Mouse (Mus musculus): ENCODE data around the gene Gabarap. TPM values are rescaled to one million over a fixed set of nuclear protein-coding genes. Genes with fewer than 3 reads are reported as not detected.

Gene Gabarap
- polyA plus RNA-seq, 1 experiment from 2014 or later = 489 TPM

DNA sequence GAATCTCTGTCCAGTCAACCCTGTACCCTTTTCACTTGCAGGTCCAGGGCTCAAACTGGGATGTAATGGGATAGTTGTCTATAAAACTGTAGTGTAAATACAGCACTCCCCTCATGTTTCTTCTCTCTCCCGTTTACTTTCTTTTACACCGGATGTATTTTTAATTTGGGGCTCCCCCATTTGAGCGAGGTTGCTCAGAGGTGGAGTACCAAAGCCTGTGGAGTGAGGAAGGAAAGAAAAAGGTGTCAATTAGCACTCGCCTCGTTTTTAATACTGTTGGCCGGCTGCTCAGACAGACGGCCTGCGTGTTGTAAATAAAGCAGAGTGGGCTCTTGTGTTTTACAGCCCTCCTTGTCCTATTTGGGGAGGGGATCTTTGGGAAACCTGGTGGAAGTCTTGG, 8.7 kb downstream of the Gabarap start:
- no peak for ATAC-seq (replicated peaks; ENCODE audit: insufficient number of reproducible peaks, low FRiP score, low TSS enrichment)
- Histone ChIP-seq H3K4me2 (peak overlapping the region; percentile 80; the same call in 1 of the 2 replicates), H3K9ac (ENCODE audit: low read depth, low read length) (no peak overlapping the region), H3K9me3 (replicated peaks; ENCODE audit: control insufficient read depth, low read length) (no peaks in the 10 kb centered on the region), H3K27ac (ENCODE audit: low read depth, low read length) (peak overlapping the region; percentile 91), H3K4me1 (ENCODE audit: control insufficient read depth, insufficient read depth, low read length) (peaks cover 26% of the 10 kb centered on the region), H3K27me3 (ENCODE audit: control insufficient read depth, insufficient read depth, low read length) (no peaks in the 10 kb centered on the region), H3K36me3 (ENCODE audit: control insufficient read depth, insufficient read depth, low read length) (peaks cover 16% of the 10 kb centered on the region), H3K4me3 (ENCODE audit: low read depth, low read length) (peak overlapping the region; percentile 77; the same call in 1 of the 2 replicates)
- 87% methylated on average over 8 of the region's 8 CpGs for WGBS (ENCODE audit: insufficient replicate concordance)

DNA sequence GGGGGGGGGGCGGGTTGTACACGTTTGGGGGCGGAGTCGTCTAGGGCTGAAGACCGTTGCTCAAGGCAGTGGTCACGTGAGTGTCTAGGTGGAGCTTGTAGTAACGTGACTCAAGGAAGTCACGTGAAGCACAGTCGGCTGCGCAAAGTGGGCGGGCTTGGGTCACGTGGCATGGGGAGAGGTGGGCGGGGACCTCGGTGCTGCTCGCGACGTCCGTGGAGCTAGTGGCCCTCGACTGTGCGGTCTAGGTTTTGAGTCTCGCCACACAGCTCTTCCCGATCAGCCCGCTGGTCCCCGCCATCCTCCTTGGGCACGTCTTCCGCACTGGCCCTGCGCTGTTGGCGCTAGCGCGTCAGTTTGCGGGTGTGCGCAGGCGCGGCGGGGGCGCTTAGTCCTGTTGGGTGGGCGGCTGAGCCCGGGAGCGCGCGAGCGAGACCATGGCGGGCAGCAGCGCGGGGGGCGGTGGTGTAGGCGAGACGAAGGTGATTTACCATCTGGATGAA, 9.5 kb downstream of the Gabarap start, which contains the start of gene Dvl2:
Gene Dvl2, plus strand, starts transcription at position 200 of the 503 bp plus-strand sequence.
- Histone ChIP-seq H3K27ac (ENCODE audit: low read depth, low read length) (peak within 1 kb of the TSS; percentile 91), H3K4me1 (ENCODE audit: control insufficient read depth, insufficient read depth, low read length) (peaks cover 26% of the 10 kb centered on the region), H3K9me3 (replicated peaks; ENCODE audit: control insufficient read depth, low read length) (no peaks in the 10 kb centered on the region), H3K9ac (ENCODE audit: low read depth, low read length) (peak within 1 kb of the TSS; percentile 84), H3K4me3 (ENCODE audit: low read depth, low read length) (peak within 1 kb of the TSS; percentile 77), H3K27me3 (ENCODE audit: control insufficient read depth, insufficient read depth, low read length) (no peaks in the 10 kb centered on the region), H3K36me3 (ENCODE audit: control insufficient read depth, insufficient read depth, low read length) (peaks cover 16% of the 10 kb centered on the region), H3K4me2 (peak within 1 kb of the TSS; percentile 80)
- peak; percentile 70 for ATAC-seq (replicated peaks; ENCODE audit: insufficient number of reproducible peaks, low FRiP score, low TSS enrichment)
- WGBS (ENCODE audit: insufficient replicate concordance) = under 1% methylated on average over 48 of the region's 48 CpGs

DNA sequence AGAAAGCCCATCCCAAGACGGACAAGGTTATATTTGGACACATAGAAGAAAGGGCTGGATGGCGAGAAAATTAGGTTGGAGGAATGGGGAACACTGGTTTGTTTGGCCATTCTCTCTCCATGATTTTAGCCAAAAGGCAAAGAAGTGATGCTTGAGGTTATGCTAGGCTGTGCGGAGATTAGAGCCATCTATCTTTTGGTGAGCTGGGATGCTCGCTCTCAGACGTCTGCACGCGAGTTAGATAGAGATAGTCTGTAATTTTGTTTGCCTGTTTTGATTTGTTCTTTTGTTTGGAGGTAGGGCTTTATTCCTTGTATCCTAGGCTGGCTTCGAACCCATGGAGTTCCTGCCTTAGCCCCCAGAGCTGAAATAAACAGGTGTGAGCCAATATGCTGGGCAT, 10.2 kb downstream of the Gabarap start:
- peak overlapping the region; percentile 77 for H3K4me3 ChIP-seq (ENCODE audit: low read depth, low read length)
- H3K9me3 ChIP-seq (replicated peaks; ENCODE audit: control insufficient read depth, low read length) = no peaks in the 10 kb centered on the region
- peak overlapping the region; percentile 80 for H3K4me2 ChIP-seq
- peak overlapping the region; percentile 84 for H3K9ac ChIP-seq (ENCODE audit: low read depth, low read length)
- 10% methylated on average over 8 of the region's 8 CpGs for WGBS (ENCODE audit: insufficient replicate concordance)
- no peak for ATAC-seq (replicated peaks; ENCODE audit: insufficient number of reproducible peaks, low FRiP score, low TSS enrichment)
- H3K27ac ChIP-seq (ENCODE audit: low read depth, low read length) = peak overlapping the region; percentile 91; the same call in 1 of the 2 replicates
- H3K36me3 ChIP-seq (ENCODE audit: control insufficient read depth, insufficient read depth, low read length) = peaks cover 18% of the 10 kb centered on the region
- H3K4me1 ChIP-seq (ENCODE audit: control insufficient read depth, insufficient read depth, low read length) = peaks cover 26% of the 10 kb centered on the region
- H3K27me3 ChIP-seq (ENCODE audit: control insufficient read depth, insufficient read depth, low read length) = no peaks in the 10 kb centered on the region

DNA sequence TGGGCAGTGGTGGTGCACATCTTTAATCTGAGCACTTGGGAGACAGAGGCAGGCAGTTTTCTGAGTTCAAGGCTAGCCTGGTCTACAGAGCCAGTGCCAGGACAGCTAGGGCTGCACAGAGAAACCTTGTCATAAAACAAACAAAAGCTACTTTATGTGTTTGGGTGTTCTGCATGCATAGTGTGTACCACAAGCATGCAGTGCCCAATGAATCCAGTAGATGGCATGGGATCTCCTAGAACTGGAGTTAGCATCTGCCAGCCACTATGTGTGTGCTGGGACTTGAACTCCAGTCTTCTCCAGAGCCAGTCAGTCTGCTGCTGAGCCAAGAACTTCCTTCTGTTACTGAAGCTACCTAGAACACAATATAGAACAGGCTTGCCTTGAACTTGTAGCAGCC, 10.9 kb downstream of the Gabarap start:
- peak overlapping the region; percentile 77 for H3K4me3 ChIP-seq (ENCODE audit: low read depth, low read length)

DNA sequence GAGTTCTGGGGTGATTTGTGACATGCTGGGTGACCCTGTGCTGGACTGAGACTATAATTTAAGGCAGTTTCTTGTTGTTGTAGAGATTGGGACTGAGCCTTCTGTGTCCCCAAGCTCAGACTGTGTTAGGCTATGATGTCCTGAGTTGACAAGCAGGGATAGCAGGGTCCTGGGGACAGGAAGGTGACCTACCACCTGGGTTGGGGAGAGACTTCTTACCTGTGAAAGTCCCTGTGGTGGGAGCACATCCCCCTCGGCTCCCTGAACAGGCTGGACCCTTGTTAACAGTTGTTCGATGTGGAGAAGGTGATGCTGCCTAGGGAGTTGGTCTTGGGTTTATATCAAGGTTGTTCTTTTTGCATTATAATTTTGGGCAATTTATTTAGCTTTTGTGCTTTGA, 11.5 kb downstream of the Gabarap start:
- no peak overlapping the region for H3K27ac ChIP-seq (ENCODE audit: low read depth, low read length)
- peak overlapping the region; percentile 80 for H3K4me2 ChIP-seq
- H3K27me3 ChIP-seq (ENCODE audit: control insufficient read depth, insufficient read depth, low read length) = no peaks in the 10 kb centered on the region
- peak overlapping the region; percentile 30; the same call in 1 of the 2 replicates for H3K9ac ChIP-seq (ENCODE audit: low read depth, low read length)
- peaks cover 27% of the 10 kb centered on the region for H3K36me3 ChIP-seq (ENCODE audit: control insufficient read depth, insufficient read depth, low read length)
- peak overlapping the region; percentile 1; the same call in 1 of the 2 replicates for H3K4me3 ChIP-seq (ENCODE audit: low read depth, low read length)
- H3K4me1 ChIP-seq (ENCODE audit: control insufficient read depth, insufficient read depth, low read length) = peaks cover 24% of the 10 kb centered on the region
- H3K9me3 ChIP-seq (replicated peaks; ENCODE audit: control insufficient read depth, low read length) = no peaks in the 10 kb centered on the region
- 88% methylated on average over 2 of the region's 2 CpGs for WGBS (ENCODE audit: insufficient replicate concordance)
- no peak for ATAC-seq (replicated peaks; ENCODE audit: insufficient number of reproducible peaks, low FRiP score, low TSS enrichment)

More for the DNA sequence above, 10.9 kb downstream of the Gabarap start:
- H3K27ac ChIP-seq (ENCODE audit: low read depth, low read length) = no peak overlapping the region
- H3K36me3 ChIP-seq (ENCODE audit: control insufficient read depth, insufficient read depth, low read length) = peaks cover 23% of the 10 kb centered on the region
- peak overlapping the region; percentile 80 for H3K4me2 ChIP-seq
- no peaks in the 10 kb centered on the region for H3K9me3 ChIP-seq (replicated peaks; ENCODE audit: control insufficient read depth, low read length)
- H3K27me3 ChIP-seq (ENCODE audit: control insufficient read depth, insufficient read depth, low read length) = no peaks in the 10 kb centered on the region
- no peak overlapping the region for H3K9ac ChIP-seq (ENCODE audit: low read depth, low read length)
- peaks cover 26% of the 10 kb centered on the region for H3K4me1 ChIP-seq (ENCODE audit: control insufficient read depth, insufficient read depth, low read length)
- ATAC-seq (replicated peaks; ENCODE audit: insufficient number of reproducible peaks, low FRiP score, low TSS enrichment) = no peak

DNA sequence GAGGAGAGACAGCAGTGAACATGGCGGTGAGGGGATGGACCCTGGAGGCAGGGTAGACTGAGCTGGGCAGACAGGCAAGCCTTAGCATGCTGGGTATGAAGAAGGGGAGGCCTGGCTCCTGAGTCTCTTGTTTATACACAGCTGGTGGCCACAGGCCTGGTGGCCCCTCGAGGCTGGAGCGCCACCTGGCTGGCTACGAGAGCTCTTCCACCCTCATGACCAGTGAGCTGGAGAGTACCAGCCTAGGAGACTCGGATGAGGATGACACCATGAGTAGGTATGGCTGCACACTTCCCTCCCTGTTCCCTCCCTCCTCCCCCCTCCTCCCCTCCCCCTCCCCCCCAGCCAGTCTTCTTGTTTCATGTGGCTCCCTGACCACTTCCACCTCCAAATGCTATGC, 14.6 kb downstream of the Gabarap start:
- 68% methylated on average over 5 of the region's 5 CpGs for WGBS (ENCODE audit: insufficient replicate concordance)

DNA sequence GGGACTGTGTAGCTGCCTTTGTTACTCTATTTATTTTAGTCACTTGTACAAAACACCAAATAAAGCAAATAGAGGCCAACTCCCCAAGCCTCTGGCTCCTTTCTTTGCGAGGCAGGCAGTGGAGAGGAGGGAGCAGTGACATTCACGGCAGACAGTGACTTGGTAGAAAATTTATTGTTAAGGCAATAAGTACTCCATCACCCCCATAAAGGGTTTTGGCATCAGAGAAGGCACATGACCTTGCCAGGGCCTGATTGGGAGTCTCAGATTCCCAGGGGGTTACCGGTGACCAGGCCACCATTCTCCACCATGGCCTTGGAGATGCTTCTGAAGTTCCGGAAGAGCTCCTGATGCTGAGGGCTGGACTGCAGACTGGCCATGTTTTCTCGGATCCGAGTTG, 19.1 kb downstream of the Gabarap start:
- Histone ChIP-seq H3K4me3 (ENCODE audit: low read depth, low read length) (no peak overlapping the region), H3K36me3 (ENCODE audit: control insufficient read depth, insufficient read depth, low read length) (peaks cover 60% of the 10 kb centered on the region), H3K27ac (ENCODE audit: low read depth, low read length) (no peak overlapping the region), H3K27me3 (ENCODE audit: control insufficient read depth, insufficient read depth, low read length) (no peaks in the 10 kb centered on the region), H3K4me1 (ENCODE audit: control insufficient read depth, insufficient read depth, low read length) (peaks cover 11% of the 10 kb centered on the region), H3K9ac (ENCODE audit: low read depth, low read length) (no peak overlapping the region), H3K9me3 (replicated peaks; ENCODE audit: control insufficient read depth, low read length) (no peaks in the 10 kb centered on the region), H3K4me2 (no peak overlapping the region)
- WGBS (ENCODE audit: insufficient replicate concordance) = 88% methylated on average over 6 of the region's 6 CpGs
- no peak for ATAC-seq (replicated peaks; ENCODE audit: insufficient number of reproducible peaks, low FRiP score, low TSS enrichment)

More for the DNA sequence above, 14.6 kb downstream of the Gabarap start:
- H3K9ac ChIP-seq (ENCODE audit: low read depth, low read length) = no peak overlapping the region
- no peak overlapping the region for H3K27ac ChIP-seq (ENCODE audit: low read depth, low read length)
- H3K4me3 ChIP-seq (ENCODE audit: low read depth, low read length) = no peak overlapping the region
- H3K27me3 ChIP-seq (ENCODE audit: control insufficient read depth, insufficient read depth, low read length) = no peaks in the 10 kb centered on the region
- H3K9me3 ChIP-seq (replicated peaks; ENCODE audit: control insufficient read depth, low read length) = no peaks in the 10 kb centered on the region
- H3K4me1 ChIP-seq (ENCODE audit: control insufficient read depth, insufficient read depth, low read length) = peaks cover 18% of the 10 kb centered on the region
- ATAC-seq (replicated peaks; ENCODE audit: insufficient number of reproducible peaks, low FRiP score, low TSS enrichment) = no peak
- H3K36me3 ChIP-seq (ENCODE audit: control insufficient read depth, insufficient read depth, low read length) = peaks cover 35% of the 10 kb centered on the region
- no peak overlapping the region for H3K4me2 ChIP-seq

DNA sequence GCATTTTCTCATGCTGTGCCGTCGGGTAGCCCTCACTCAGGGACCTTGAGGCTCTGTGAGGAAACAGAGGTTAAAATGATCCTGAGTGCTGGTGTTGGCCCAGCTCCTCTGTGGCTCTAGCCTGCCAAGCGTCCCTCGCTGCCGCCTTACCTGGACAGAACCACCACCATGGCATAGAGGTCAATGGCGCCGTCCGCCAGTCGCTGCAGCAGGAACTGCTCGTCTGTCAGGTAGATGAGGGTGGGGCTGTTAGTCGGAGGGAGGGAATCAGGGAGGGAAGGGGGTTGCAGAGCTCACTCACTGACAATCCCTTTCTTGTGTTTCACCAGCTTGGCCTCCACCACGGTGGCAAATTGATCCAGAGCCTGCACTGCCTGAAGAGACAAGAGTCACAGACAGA, 19.6 kb downstream of the Gabarap start:
- no peak for ATAC-seq (replicated peaks; ENCODE audit: insufficient number of reproducible peaks, low FRiP score, low TSS enrichment)
- no peaks in the 10 kb centered on the region for H3K9me3 ChIP-seq (replicated peaks; ENCODE audit: control insufficient read depth, low read length)
- no peak overlapping the region for H3K4me2 ChIP-seq
- peaks cover 60% of the 10 kb centered on the region for H3K36me3 ChIP-seq (ENCODE audit: control insufficient read depth, insufficient read depth, low read length)
- peaks cover 11% of the 10 kb centered on the region for H3K4me1 ChIP-seq (ENCODE audit: control insufficient read depth, insufficient read depth, low read length)
- H3K9ac ChIP-seq (ENCODE audit: low read depth, low read length) = no peak overlapping the region
- no peak overlapping the region for H3K27ac ChIP-seq (ENCODE audit: low read depth, low read length)
- 83% methylated on average over 12 of the region's 12 CpGs for WGBS (ENCODE audit: insufficient replicate concordance)
- H3K4me3 ChIP-seq (ENCODE audit: low read depth, low read length) = no peak overlapping the region
- H3K27me3 ChIP-seq (ENCODE audit: control insufficient read depth, insufficient read depth, low read length) = no peaks in the 10 kb centered on the region

DNA sequence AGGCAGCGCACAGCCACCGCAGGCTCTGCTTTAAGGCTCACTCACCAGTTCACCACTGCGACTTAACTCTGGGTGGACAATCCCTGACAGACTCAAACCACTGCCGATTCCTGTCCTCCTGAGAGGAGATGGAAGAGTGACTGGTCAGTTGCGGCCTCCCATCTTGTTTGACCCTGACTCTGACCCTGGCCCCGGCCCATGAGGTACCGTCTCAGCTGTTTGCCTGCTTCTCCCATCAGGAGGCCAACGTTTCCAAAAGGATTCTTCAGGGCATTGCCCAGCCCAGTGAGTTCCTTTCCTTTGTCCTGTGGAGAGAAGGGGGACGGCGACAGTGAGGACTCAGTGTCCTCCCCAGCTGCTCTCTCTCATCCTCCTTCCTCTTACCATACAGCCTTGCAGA, 20.0 kb downstream of the Gabarap start:
- 85% methylated on average over 10 of the region's 10 CpGs for WGBS (ENCODE audit: insufficient replicate concordance)
- H3K4me3 ChIP-seq (ENCODE audit: low read depth, low read length) = no peak overlapping the region
- no peak for ATAC-seq (replicated peaks; ENCODE audit: insufficient number of reproducible peaks, low FRiP score, low TSS enrichment)

More for the DNA sequence above, 20.0 kb downstream of the Gabarap start:
- H3K36me3 ChIP-seq (ENCODE audit: control insufficient read depth, insufficient read depth, low read length) = peaks cover 60% of the 10 kb centered on the region
- H3K9me3 ChIP-seq (replicated peaks; ENCODE audit: control insufficient read depth, low read length) = no peaks in the 10 kb centered on the region
- H3K9ac ChIP-seq (ENCODE audit: low read depth, low read length) = no peak overlapping the region
- H3K4me2 ChIP-seq = no peak overlapping the region
- no peaks in the 10 kb centered on the region for H3K27me3 ChIP-seq (ENCODE audit: control insufficient read depth, insufficient read depth, low read length)
- H3K4me1 ChIP-seq (ENCODE audit: control insufficient read depth, insufficient read depth, low read length) = peaks cover 11% of the 10 kb centered on the region
- no peak overlapping the region for H3K27ac ChIP-seq (ENCODE audit: low read depth, low read length)

Data from heart, embryonic 11.5 days (tissue).